Mouse (Mus musculus): ENCODE measurements around the gene Kndc1.

GRCm38 (mm10) chr7:139967175-139967574 is 72.7 kb downstream of the Kndc1 start:
- TF ChIP-seq CTCF (IDR thresholded peaks at IDR 0.05; ENCODE audit: insufficient read depth, low read depth, low read length) = no peak
- no peak for TF ChIP-seq POLR2A (IDR thresholded peaks at IDR 0.05; ENCODE audit: insufficient read depth, low read depth, low read length)

All from olfactory bulb, adult 2 months (tissue).